Mouse (Mus musculus): ENCODE measurements around the gene Pga5. TPM values are rescaled to one million over a fixed set of nuclear protein-coding genes. Genes with fewer than 3 reads are reported as not detected.

Pga5 gene
- polyA plus RNA-seq, 1 experiment from 2014 or later = 0.70 TPM

- no peak overlapping the region for H3K27ac ChIP-seq
- no peak overlapping the region for H3K4me3 ChIP-seq (replicated peaks; ENCODE audit: low read depth, low read length)
- H3K9me3 ChIP-seq (replicated peaks; ENCODE audit: low read length) = no peaks in the 10 kb centered on the region
- 98% methylated on average over 12 of the region's 12 CpGs for WGBS
- H3K4me1 ChIP-seq (replicated peaks; ENCODE audit: insufficient read depth, low read length) = no peaks in the 10 kb centered on the region
- ATAC-seq (replicated peaks; ENCODE audit: low FRiP score, low read depth) (no peak), DNase-seq (ENCODE audit: low spot score) (no peak)
- no peak overlapping the region for H3K9ac ChIP-seq (ENCODE audit: low read depth, low read length)
- peaks cover 42% of the 10 kb centered on the region for H3K36me3 ChIP-seq (ENCODE audit: insufficient read depth, low read length)
- TF ChIP-seq CTCF (IDR thresholded peaks at IDR 0.05; ENCODE audit: low read depth) = no peak
- H3K27me3 ChIP-seq (ENCODE audit: insufficient read depth, low read length) = no peaks in the 10 kb centered on the region
- no peak overlapping the region for H3K4me2 ChIP-seq (ENCODE audit: low read length)
Observed at GRCm38 (mm10) chr19:10712646-10713045, 34.8 kb upstream of the Pga5 start.

- H3K9me3 ChIP-seq (replicated peaks; ENCODE audit: low read length) = no peaks in the 10 kb centered on the region
- H3K9ac ChIP-seq (ENCODE audit: low read depth, low read length) = no peak overlapping the region
- ATAC-seq (replicated peaks; ENCODE audit: low FRiP score, low read depth) = no peak
- no peaks in the 10 kb centered on the region for H3K4me1 ChIP-seq (replicated peaks; ENCODE audit: insufficient read depth, low read length)
- 95% methylated on average over 7 of the region's 7 CpGs for WGBS
- no peak for TF ChIP-seq CTCF (IDR thresholded peaks at IDR 0.05; ENCODE audit: low read depth)
- no peak overlapping the region for H3K4me2 ChIP-seq (ENCODE audit: low read length)
- peaks cover 42% of the 10 kb centered on the region for H3K36me3 ChIP-seq (ENCODE audit: insufficient read depth, low read length)
- no peak for DNase-seq (ENCODE audit: low spot score)
- no peak overlapping the region for H3K4me3 ChIP-seq (replicated peaks; ENCODE audit: low read depth, low read length)
- H3K27me3 ChIP-seq (ENCODE audit: insufficient read depth, low read length) = no peaks in the 10 kb centered on the region
- no peak overlapping the region for H3K27ac ChIP-seq
Observed at GRCm38 (mm10) chr19:10712194-10712593, 34.3 kb upstream of the Pga5 start.

GRCm38 (mm10) chr19:10710751-10711150 is 32.9 kb upstream of the Pga5 start:
- Histone ChIP-seq H3K27me3 (ENCODE audit: insufficient read depth, low read length) (no peaks in the 10 kb centered on the region), H3K9me3 (replicated peaks; ENCODE audit: low read length) (no peaks in the 10 kb centered on the region), H3K9ac (ENCODE audit: low read depth, low read length) (no peak overlapping the region), H3K27ac (no peak overlapping the region), H3K4me1 (replicated peaks; ENCODE audit: insufficient read depth, low read length) (no peaks in the 10 kb centered on the region), H3K4me3 (replicated peaks; ENCODE audit: low read depth, low read length) (no peak overlapping the region), H3K36me3 (ENCODE audit: insufficient read depth, low read length) (peaks cover 47% of the 10 kb centered on the region), H3K4me2 (ENCODE audit: low read length) (no peak overlapping the region)
- no peak for TF ChIP-seq CTCF (IDR thresholded peaks at IDR 0.05; ENCODE audit: low read depth)
- ATAC-seq (replicated peaks; ENCODE audit: low FRiP score, low read depth) (no peak), DNase-seq (ENCODE audit: low spot score) (no peak)
- WGBS = 91% methylated on average over 4 of the region's 4 CpGs

DNA sequence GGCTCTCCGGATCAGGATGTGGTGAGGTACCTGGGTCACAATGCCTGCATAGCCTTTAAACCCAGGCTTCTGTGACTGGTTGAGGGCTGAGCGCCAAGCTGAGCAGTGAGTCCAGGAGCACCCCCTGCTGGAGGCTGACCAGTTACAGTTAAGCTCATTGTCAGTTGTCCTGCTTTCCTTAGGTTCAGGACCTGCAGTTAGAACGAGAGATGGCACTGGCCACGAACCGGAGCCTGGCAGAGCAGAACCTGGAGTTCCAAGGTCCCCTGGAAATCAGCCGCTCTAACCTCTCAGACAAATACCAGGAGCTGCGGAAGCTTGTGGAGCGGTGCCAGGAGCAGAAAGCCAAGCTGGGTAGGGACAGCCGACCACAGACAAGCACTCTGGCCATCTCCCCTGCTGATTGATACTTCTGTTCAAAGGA is 32.2 kb upstream of the Pga5 start:
- Histone ChIP-seq H3K4me2 (ENCODE audit: low read length) (no peak overlapping the region), H3K9me3 (replicated peaks; ENCODE audit: low read length) (no peaks in the 10 kb centered on the region), H3K9ac (ENCODE audit: low read depth, low read length) (no peak overlapping the region), H3K36me3 (ENCODE audit: insufficient read depth, low read length) (peaks cover 47% of the 10 kb centered on the region), H3K27ac (no peak overlapping the region), H3K27me3 (ENCODE audit: insufficient read depth, low read length) (no peaks in the 10 kb centered on the region), H3K4me1 (replicated peaks; ENCODE audit: insufficient read depth, low read length) (no peaks in the 10 kb centered on the region), H3K4me3 (replicated peaks; ENCODE audit: low read depth, low read length) (no peak overlapping the region)
- 82% methylated on average over 9 of the region's 9 CpGs for WGBS
- TF ChIP-seq CTCF (IDR thresholded peaks at IDR 0.05; ENCODE audit: low read depth) = peak; percentile 75
- ATAC-seq (replicated peaks; ENCODE audit: low FRiP score, low read depth) (no peak), DNase-seq (ENCODE audit: low spot score) (peak; percentile 56)

DNA sequence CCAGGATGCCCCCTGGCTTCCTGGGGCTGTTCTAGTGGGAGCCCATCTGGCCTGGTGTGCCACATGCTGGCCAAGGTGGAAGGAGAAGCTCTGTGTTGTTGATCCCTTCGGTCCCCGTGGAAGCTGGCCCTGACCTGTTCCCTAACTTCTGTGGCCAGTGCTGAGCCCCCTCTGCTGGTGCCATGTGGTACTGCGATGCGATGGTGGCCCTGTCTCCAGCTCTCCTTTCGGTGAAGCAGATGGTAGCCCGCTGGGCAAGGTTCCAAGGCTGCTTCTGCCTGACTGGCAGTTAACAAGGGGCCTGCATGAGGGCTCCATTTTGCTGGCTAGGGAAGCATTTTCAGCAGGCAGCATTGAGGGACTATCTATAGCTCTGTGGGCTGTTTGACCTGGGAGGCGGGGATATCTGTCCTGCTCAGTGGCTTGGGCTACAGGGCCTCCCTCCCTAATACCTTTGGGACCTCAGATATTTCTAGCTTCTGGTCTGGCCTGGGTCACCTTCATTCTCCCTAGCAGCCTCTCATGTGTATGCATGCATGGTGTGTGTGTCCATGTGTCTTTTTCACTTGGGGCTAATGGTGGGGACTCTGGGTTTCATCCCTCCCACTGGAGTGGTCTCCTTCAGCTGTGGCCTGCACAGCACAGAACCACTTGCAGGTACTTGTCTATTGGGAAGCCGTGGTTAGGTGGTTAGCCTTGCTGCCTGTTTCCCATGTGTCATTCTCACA is 31.7 kb upstream of the Pga5 start:
- Histone ChIP-seq H3K27ac (no peak overlapping the region), H3K4me2 (ENCODE audit: low read length) (no peak overlapping the region), H3K4me1 (replicated peaks; ENCODE audit: insufficient read depth, low read length) (no peaks in the 10 kb centered on the region), H3K27me3 (ENCODE audit: insufficient read depth, low read length) (no peaks in the 10 kb centered on the region), H3K36me3 (ENCODE audit: insufficient read depth, low read length) (peaks cover 47% of the 10 kb centered on the region), H3K4me3 (replicated peaks; ENCODE audit: low read depth, low read length) (no peak overlapping the region), H3K9ac (ENCODE audit: low read depth, low read length) (no peak overlapping the region; the same call in 1 of the 2 replicates), H3K9me3 (replicated peaks; ENCODE audit: low read length) (no peaks in the 10 kb centered on the region)
- peak; percentile 99 for TF ChIP-seq CTCF (IDR thresholded peaks at IDR 0.05; ENCODE audit: low read depth)
- peak; percentile 82 for ATAC-seq (replicated peaks; ENCODE audit: low FRiP score, low read depth)
- DNase-seq (ENCODE audit: low spot score) = peak; percentile 93
- WGBS = 25% methylated on average over 8 of the region's 8 CpGs

DNA sequence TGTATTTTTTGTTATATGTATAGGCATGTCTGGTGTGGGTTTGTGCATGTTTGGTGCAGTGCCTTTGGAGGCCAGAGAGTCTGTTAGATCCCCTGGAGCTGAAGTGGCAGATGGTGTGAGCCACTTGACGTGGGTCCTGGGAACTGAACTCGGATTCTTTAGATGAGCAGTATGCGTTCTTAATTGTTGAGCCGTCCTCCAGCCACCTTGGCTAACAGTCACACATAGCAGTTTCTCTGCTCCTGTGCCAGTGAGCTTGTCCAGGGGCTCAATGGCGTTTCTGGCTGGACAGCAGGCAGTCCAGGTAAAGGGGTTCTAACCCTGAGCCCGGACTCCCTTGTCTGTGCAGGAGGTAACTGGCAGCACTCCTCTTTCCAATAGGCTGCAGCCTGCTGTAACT is 31.0 kb upstream of the Pga5 start:
- WGBS = 82% methylated on average over 6 of the region's 6 CpGs
- DNase-seq (ENCODE audit: low spot score) = no peak
- H3K9ac ChIP-seq (ENCODE audit: low read depth, low read length) = no peak overlapping the region; the same call in 1 of the 2 replicates
- no peak for TF ChIP-seq CTCF (IDR thresholded peaks at IDR 0.05; ENCODE audit: low read depth)
- no peak overlapping the region for H3K27ac ChIP-seq
- H3K4me2 ChIP-seq (ENCODE audit: low read length) = no peak overlapping the region
- no peak overlapping the region for H3K4me3 ChIP-seq (replicated peaks; ENCODE audit: low read depth, low read length)
- no peak for ATAC-seq (replicated peaks; ENCODE audit: low FRiP score, low read depth)
- no peaks in the 10 kb centered on the region for H3K9me3 ChIP-seq (replicated peaks; ENCODE audit: low read length)
- H3K27me3 ChIP-seq (ENCODE audit: insufficient read depth, low read length) = no peaks in the 10 kb centered on the region
- no peaks in the 10 kb centered on the region for H3K4me1 ChIP-seq (replicated peaks; ENCODE audit: insufficient read depth, low read length)
- H3K36me3 ChIP-seq (ENCODE audit: insufficient read depth, low read length) = peaks cover 43% of the 10 kb centered on the region
